Mouse (Mus musculus) adrenal gland, postnatal 14 days (tissue): Measurements from ENCODE around the gene E2f4. TPM values are rescaled to one million over a fixed set of nuclear protein-coding genes. Genes with fewer than 3 reads are reported as not detected.
A peak's percentile ranks its signal among the peaks of the same experiment; 100 is the strongest.

Experiments
- DNase-seq: peaks from one replicate; pipeline ENCODE4 v3.0.0; 2021; ENCODE audit warnings: mixed read lengths
- total RNA-seq: library from RNA; stranded (reverse); gene quantifications from 2 replicates; pipeline ENCODE4 v1.2.3, GENCODE M21; 2021

Gene E2f4
- total RNA-seq, 1 experiment from 2014 or later, result 44.9 TPM

DNA sequence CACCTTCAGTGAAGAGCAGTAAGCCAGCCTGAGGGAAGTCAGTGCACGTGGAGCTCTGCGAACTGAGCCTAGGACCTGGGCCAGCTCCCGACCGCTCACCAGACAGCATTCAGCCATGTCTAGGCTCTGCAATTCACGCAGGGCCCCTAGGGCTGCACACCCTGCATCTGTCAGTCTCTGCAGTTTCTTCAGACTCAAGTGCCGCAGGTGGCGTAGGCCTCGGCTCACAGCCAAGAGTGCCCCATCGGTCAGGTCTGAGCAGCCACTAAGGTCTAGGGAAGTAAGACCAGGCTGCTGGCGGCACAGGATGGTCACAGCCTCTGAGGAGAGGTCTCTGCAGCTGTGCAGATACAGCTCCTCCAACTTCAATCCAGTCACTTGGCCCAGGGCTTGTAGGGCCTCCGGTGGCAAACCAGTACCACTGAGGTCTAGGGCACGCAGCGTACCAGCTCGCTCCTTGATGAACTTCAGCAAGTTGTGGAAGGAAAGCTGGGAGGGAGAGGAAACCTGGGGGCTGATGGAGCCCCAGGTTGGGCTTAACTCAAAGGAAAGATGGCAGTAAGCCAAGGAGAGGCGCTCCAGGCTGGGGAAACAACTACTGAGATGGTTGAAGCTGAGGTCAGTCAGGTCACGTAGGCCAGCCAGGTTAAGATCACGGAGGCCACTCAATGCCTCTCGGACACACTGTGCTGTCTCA lies 17.8 kb downstream of the E2f4 start:
- DNase-seq, result no peak

DNA sequence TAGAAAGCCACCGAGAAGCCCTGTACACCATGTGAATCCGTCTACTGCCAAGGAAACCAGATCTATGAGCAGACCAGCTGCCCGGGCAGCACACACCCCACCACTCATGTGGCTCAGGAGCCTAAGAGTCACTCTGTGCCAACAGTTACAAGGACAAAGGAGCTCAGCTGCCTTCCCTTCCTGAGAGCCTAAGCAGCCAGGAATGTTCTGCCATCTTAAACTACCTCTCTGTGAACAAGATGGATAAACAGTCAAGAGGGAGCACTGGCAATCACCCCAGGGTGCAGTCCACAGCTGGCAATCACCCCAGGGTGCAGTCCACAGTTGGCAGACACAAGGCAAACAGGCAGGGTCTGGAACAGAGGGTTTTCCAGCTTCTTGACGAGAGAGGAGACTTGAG lies 20.5 kb downstream of the E2f4 start:
- DNase-seq, result no peak

DNA sequence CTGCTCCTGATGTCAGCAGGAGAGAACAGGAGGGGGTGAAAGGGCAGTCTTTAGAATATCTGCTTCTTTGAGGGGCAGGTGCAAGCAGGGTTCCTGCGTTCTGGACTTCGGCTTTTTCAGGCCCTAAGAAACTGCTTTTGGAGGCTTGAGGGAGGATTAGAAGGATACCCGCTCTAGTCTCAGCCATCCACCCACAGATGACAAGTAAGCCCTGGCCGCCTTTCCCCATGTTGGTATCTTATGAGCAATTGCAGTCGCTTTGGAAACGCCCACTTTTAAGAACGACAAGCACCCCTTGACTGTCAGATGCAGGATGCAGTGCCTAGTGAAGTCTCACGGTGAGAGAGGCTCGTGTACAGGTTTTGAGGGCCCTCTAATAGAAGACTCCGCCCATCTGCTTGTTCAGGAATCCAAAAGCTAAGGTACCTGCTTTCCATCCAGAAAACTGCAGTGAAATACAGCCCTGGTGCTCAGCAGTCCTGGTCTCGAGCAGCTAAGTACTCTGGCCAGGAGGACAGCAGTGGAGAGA lies 21.3 kb downstream of the E2f4 start:
- no peak for DNase-seq

GRCm38 (mm10) chr8:105323183-105323582 lies 25.7 kb downstream of the E2f4 start:
- no peak for DNase-seq

GRCm38 (mm10) chr8:105325641-105326093 lies 28.2 kb downstream of the E2f4 start:
- DNase-seq, result no peak

- peak; percentile 98 for DNase-seq
These were observed 28.7 kb downstream of the E2f4 start, which contains the start of the genes Lrrc29 and Tmem208 for GRCm38 (mm10) chr8:105326141-105326672. Gene Lrrc29, minus strand, starts transcription at chr8:105326278. Gene Tmem208, plus strand, starts transcription at chr8:105326354.

GRCm38 (mm10) chr8:105326968-105327367 lies 29.5 kb downstream of the E2f4 start:
- DNase-seq, result no peak

DNA sequence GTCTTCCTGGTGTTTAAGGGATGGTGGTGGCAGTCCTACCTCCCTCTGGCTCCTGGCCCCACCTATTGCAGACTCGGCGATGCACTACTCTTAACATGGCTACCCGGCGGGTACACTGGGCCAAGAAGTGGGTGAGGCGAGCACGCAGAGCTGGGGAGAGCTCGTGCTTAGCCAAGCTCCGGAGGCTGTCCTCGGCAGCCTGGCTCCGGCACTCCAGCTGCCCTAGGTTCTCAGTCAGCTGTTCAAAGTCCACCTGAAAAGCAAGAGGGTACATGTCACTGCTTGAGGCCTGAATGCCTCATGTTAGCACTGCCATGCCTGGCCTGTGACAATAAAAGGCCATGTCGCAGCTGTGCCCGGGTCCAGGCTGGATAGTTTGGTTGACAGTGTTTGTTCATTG lies 32.9 kb downstream of the E2f4 start:
- DNase-seq, result no peak

DNA sequence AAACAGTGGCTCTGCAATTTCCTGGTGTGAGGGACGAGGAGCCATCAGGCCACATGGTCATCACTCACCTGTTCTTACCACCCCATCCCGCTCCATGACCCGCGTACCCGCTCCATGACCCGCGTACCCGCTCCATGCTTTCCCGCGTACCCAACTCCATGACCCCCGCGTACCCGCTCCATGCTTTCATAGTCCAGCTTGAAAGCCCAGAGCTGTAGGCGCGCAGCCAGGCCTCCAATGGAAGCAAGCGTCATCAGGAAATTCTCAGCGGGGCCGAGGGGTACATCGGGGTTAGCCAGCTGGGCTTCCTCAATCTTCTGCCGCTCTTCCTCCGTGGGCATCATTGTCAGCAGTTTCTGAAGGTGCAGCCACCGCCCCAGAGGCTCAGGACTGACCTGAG lies 34.0 kb downstream of the E2f4 start:
- DNase-seq, result no peak

DNA sequence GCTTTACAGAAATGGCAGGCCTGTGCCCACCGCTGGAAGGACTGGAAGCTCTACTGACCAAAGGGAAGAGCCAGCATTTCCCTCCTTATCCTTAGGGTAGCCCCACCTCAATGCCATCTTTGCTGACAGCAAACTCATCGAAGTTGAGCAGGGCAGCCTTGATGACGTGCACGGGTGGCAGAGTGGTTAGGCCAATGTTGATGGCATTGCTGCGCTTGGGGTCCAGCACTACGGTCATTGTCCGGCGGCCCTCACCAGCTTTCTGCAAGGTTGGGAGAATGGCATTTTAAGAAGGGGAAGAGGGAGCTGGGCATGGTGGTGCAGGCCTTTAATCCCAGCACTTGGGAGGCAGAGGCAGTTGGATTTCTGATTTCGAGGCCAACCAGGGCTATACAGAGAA lies 34.5 kb downstream of the E2f4 start:
- DNase-seq, result no peak

GRCm38 (mm10) chr8:105332523-105332922 lies 35.1 kb downstream of the E2f4 start:
- DNase-seq, result no peak

- no peak for DNase-seq
These were observed 39.1 kb downstream of the E2f4 start for GRCm38 (mm10) chr8:105336373-105337130.

DNA sequence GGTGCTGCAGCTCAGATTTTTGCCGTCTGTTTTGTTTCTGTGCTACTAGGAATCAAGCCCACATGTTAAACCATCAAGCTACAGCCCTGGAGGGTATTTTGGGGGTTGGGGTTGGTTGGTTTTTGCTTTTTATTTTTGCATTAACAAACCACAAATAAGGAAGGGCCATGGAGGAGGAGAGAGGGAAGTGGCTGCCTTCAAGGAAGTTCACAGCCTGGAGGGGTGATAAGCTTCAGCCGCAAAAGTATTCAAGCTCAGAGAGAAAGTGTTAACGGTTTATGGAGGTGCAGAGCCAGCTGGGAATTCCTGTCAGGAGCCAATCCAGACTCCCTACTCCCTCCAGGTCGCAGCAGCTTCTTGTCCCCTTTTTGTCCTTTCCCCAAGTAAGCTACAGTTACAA lies 41.5 kb downstream of the E2f4 start:
- DNase-seq, result no peak

GRCm38 (mm10) chr8:105339886-105340635 lies 42.6 kb downstream of the E2f4 start:
- peak; percentile 56 for DNase-seq

DNA sequence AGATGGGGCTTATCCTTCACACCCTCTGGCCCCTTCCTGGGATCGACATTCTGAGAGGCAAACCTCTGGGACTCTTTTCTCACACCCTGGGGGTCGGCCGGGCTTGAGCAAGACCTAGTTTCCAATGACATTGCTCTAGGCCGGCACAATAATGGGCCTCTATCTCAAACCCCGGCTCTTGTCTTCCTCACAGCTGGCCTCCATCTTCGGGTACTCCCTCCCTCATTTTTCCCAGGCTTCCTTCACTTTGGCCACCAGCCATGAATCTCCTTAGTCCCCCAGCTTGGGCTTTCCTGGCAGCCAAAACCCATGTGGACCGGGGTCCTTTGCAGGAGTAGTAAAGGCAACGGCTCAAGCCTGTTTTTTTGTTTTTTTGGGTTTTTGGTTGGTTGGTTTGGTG lies 43.9 kb downstream of the E2f4 start:
- DNase-seq, result no peak

DNA sequence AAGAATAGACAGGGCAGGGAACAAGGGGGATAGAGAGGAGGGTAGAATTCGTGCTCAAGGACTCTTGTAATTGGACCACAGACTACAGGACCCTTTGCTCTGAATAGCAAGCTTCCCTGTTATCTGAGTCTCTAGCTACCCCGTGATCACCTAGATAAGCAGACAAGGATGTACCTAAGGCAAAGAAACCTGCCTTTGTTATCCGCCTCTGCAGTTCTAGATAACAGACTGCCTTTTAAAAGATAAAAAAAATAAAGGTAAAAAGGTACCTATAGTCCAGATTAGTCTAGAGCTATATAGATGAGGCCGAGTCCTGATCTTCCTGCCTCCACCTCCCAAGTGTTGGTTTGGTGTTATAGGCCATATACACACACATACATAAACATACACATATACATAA lies 45.3 kb downstream of the E2f4 start:
- DNase-seq, result no peak

GRCm38 (mm10) chr8:105343791-105344574 lies 46.5 kb downstream of the E2f4 start:
- no peak for DNase-seq

DNA sequence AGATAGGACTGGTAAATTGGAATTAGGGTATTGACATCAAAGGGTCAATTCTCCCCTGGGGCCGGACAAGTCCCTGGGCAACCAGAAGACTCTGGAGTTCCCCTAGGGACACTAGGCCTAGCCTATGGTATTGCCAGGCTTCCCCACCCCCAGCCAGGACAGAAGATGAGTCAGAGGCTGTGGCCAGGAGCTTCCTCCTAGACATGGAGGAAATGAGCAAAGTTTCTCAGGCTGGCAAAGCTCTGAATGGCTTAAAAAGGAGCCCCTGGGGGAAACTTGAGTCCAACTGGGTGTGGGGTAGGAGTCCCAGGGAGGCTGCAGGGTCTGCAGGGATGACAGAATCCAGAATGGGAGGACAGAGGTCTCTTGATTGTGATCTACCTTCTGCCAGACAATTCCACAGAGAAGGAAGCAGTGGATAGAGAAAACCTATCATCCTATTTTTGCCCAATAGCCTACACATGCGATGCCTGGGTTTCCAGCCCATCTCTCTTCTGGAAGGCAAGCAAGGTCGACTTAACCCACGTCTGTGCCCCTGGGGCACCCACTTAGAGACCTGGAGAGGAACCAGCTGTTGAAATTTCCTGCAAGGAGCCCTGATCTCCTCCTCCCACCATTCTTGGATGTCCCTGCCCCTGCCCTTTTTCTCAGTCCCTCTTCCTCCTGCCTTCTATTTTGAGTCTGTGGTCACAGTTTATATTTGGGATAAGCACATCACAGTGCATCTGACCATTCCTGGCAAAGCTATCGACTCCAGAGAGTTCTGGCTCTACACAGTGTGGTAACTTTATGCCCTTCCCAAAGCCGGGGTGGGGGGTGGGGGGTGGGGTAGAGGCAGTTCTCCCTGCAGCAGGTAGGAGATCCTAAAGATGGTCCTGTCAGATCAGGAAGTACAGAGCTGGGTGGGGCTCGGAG lies 47.9 kb downstream of the E2f4 start:
- peak; percentile 69 for DNase-seq

DNA sequence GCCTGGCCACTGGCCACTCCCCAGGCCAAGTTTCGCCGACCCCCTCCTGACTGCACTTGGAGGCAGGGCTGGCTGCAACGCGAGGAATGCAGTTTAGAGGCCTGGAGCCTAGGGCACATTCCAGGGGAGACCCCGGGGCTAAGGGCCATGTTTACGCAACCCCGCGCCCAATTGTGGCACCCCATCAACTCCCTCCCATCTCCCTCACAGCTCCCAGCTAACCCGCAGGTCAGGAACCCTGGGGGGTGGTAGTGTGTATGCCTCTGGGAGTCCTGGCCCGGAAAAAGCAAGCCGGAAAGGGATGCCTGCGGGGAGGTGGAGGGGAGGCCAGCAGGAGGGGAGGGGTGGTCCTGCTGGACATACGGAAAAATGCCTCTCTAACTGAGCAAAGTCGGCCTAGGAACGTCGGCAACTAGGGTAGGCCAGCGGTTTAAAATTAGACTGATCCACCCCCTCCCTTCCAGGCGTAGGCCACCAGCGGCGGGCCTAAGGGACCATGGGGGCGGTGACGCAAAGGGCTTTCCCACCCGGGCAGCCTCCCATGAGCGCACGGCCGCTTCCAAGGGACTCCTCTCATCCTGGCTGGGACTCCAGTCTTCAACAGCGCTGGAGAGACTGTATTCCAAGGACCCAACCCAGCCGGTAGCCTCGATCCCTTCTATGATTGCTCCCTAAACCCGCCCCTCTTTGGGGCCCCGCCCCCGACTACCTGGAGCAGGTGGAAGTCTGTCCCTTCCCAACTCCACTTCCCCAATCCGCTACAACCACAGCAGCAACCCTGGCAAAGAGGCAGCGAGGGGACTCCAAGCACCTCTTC lies 49.4 kb downstream of the E2f4 start:
- peak; percentile 73 for DNase-seq
